In the genomic region with DNA sequence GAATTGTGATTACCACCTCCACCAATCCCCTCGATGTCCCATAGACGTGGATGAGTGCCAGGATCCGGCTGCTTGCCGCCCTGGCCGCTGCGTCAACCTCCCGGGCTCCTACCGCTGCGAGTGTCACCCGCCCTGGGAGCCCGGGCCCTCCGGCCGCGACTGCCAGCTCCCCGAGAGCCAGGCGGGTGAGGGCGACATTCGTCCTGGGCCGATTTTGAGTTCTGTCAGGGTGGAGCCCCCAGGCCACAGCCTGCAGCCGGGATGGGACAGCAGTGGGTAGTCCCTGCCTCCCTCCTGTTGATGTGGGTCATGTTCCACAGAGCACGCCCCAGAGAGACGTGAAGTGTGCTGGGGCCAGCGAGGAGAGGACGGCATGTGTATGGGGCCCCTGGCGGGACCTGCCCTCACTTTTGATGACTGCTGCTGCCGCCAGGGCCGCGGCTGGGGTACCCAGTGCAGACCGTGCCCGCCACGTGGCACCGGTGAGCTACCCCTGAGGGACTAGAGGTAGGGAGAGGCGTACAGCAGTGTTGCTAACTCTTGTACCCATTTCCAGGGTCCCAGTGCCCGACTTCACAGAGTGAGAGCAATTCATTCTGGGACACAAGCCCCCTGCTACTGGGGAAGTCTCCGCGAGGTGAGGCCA, we compare ENCODE assay signal across 8 mouse cellular contexts. TPM values are rescaled to one million over a fixed set of nuclear protein-coding genes. Genes with fewer than 3 reads are reported as not detected.
DNase-seq lines count a peak whose midpoint lies in the region; ATAC-seq and TF ChIP-seq lines count a peak whose summit lies in the region.

No protein-coding gene starts in this region.

- 21% methylated on average over 29 of the region's 36 CpGs for WGBS in limb, embryonic 14.5 days
- 30% methylated on average over 36 of the region's 36 CpGs for WGBS in stomach, embryonic 15.5 days

- no peak for TF ChIP-seq POLR2A in limb, embryonic 14.5 days (IDR thresholded peaks at IDR 0.05; ENCODE audit: borderline replicate concordance, extremely low read depth, insufficient read depth, insufficient read length)

- H3K9ac ChIP-seq in limb, embryonic 14.5 days (ENCODE audit: low read depth, low read length, severe bottlenecking) = peak overlapping the region; percentile 31; the same call in 1 of the 2 replicates
- no peak overlapping the region for H3K9ac ChIP-seq in stomach, embryonic 15.5 days

- H3K27me3 ChIP-seq in limb, embryonic 14.5 days (ENCODE audit: control insufficient read depth, insufficient read depth, low read length) = peaks cover 21% of the 10 kb centered on the region; the same call in 1 of the 2 replicates
- peaks cover 19% of the 10 kb centered on the region for H3K27me3 ChIP-seq in stomach, embryonic 15.5 days (replicated peaks)

- 0 out of 2 replicates have a peak overlapping the region, but pooled peaks have one; percentile 13 for H3K4me3 ChIP-seq in limb, embryonic 14.5 days (replicated peaks; ENCODE audit: low read length)
- 0 out of 2 replicates have a peak overlapping the region, but pooled peaks have one; percentile 4 for H3K4me3 ChIP-seq in stomach, embryonic 15.5 days (replicated peaks)

- H3K4me2 ChIP-seq in limb, embryonic 14.5 days (replicated peaks; ENCODE audit: low read depth, low read length, severe bottlenecking) = peak overlapping the region; percentile 17; the same call in 1 of the 2 replicates
- H3K4me2 ChIP-seq in stomach, embryonic 15.5 days = peak overlapping the region; percentile 35

- 0 out of 2 replicates have a peak, but pooled peaks have one; percentile 21 for ATAC-seq in limb, embryonic 14.5 days (ENCODE audit: low FRiP score, low read depth)
- 0 out of 2 replicates have a peak, but pooled peaks have one; percentile 12 for ATAC-seq in stomach, embryonic 15.5 days (ENCODE audit: insufficient read depth, low FRiP score, low read depth)

- no peak overlapping the region for H3K27ac ChIP-seq in limb, embryonic 14.5 days (replicated peaks; ENCODE audit: low read depth, low read length)
- no peak overlapping the region for H3K27ac ChIP-seq in stomach, embryonic 15.5 days

- no peaks in the 10 kb centered on the region for H3K9me3 ChIP-seq in limb, embryonic 14.5 days (ENCODE audit: control insufficient read depth, low read length)
- H3K9me3 ChIP-seq in stomach, embryonic 15.5 days = no peaks in the 10 kb centered on the region

- peaks cover 82% of the 10 kb centered on the region for H3K36me3 ChIP-seq in limb, embryonic 14.5 days (ENCODE audit: control insufficient read depth, insufficient read depth, low read length)
- peaks cover 43% of the 10 kb centered on the region for H3K36me3 ChIP-seq in stomach, embryonic 15.5 days

- H3K4me1 ChIP-seq in limb, embryonic 14.5 days (ENCODE audit: control insufficient read depth, insufficient read depth, low read length) = peaks cover 6% of the 10 kb centered on the region; the same call in 1 of the 2 replicates
- peaks cover 12% of the 10 kb centered on the region for H3K4me1 ChIP-seq in stomach, embryonic 15.5 days

- DNase-seq in cerebellum, postnatal 25 days = peak; percentile 34 to 38
- DNase-seq in cerebellum, adult 9-10 months = no peak
- DNase-seq in lung, postnatal 4 days = peak; percentile 27 to 53
- no peak for DNase-seq in lung, postnatal 10 days
- no peak for DNase-seq in limb, embryonic 14.5 days (ENCODE audit: low spot score)
- no peak for DNase-seq in right cerebral cortex, adult 2 months (ENCODE audit: low spot score in 2 of 2)
- DNase-seq in c-Kit-positive CD71-positive TER-119-positive erythroid progenitor cells, embryonic 14.5 days (ENCODE audit: low spot score) = no peak

RNA-seq across cellular contexts. Expression of a gene that starts 14.1 kb away (rescaled TPM):
- polyA plus RNA-seq in limb, embryonic 14.5 days (2012; rRNA removed) = 152 and 186 TPM in 2 replicates
- polyA plus RNA-seq in limb, embryonic 14.5 days (2014; fragmentation: Nextera tagmentation; extraction: Ambion mirVana) = 78.4 and 81.1 TPM in 2 replicates
- 63.6 and 68.9 TPM in 2 replicates for polyA plus RNA-seq in stomach, embryonic 15.5 days (2015; fragmentation: Nextera tagmentation; extraction: Ambion mirVana)

RNA-seq across cellular contexts. Expression of a gene that starts 16.4 kb away (rescaled TPM):
- polyA plus RNA-seq in limb, embryonic 14.5 days (2012; rRNA removed) = 341 and 441 TPM in 2 replicates
- polyA plus RNA-seq in limb, embryonic 14.5 days (2014; fragmentation: Nextera tagmentation; extraction: Ambion mirVana) = 99.8 and 103 TPM in 2 replicates
- 27.1 and 30.6 TPM in 2 replicates for polyA plus RNA-seq in stomach, embryonic 15.5 days (2015; fragmentation: Nextera tagmentation; extraction: Ambion mirVana)

RNA-seq across cellular contexts. Expression of a gene that starts 27.7 kb away (rescaled TPM):
- 169 and 253 TPM in 2 replicates for polyA plus RNA-seq in limb, embryonic 14.5 days (2012; rRNA removed)
- 125 TPM in 2 replicates for polyA plus RNA-seq in limb, embryonic 14.5 days (2014; fragmentation: Nextera tagmentation; extraction: Ambion mirVana)
- polyA plus RNA-seq in stomach, embryonic 15.5 days (2015; fragmentation: Nextera tagmentation; extraction: Ambion mirVana) = 76.4 and 81.5 TPM in 2 replicates

RNA-seq across cellular contexts. Expression of a gene that starts 31.0 kb away (rescaled TPM):
- 51.0 and 51.1 TPM in 2 replicates for polyA plus RNA-seq in limb, embryonic 14.5 days (2012; rRNA removed)
- 20.0 and 25.4 TPM in 2 replicates for polyA plus RNA-seq in limb, embryonic 14.5 days (2014; fragmentation: Nextera tagmentation; extraction: Ambion mirVana)
- 45.0 and 50.0 TPM in 2 replicates for polyA plus RNA-seq in stomach, embryonic 15.5 days (2015; fragmentation: Nextera tagmentation; extraction: Ambion mirVana)

RNA-seq across cellular contexts. Expression of a gene that starts 52.9 kb away (rescaled TPM):
- polyA plus RNA-seq in limb, embryonic 14.5 days (2012; rRNA removed) = 0.41 and 0.63 TPM in 2 replicates
- 0.65 and 0.81 TPM in 2 replicates for polyA plus RNA-seq in limb, embryonic 14.5 days (2014; fragmentation: Nextera tagmentation; extraction: Ambion mirVana)
- polyA plus RNA-seq in stomach, embryonic 15.5 days (2015; fragmentation: Nextera tagmentation; extraction: Ambion mirVana) = 0.52 and 1.3 TPM in 2 replicates

Comparison
In these comparisons a context has a peak if more than half of its experiments do, and no peak if none do; other contexts are left out.
1. DNase-seq: peak in cerebellum, postnatal 25 days (2 of 2) and lung, postnatal 4 days (2 of 2); none in cerebellum, adult 9-10 months (single experiment), lung, postnatal 10 days (single experiment), limb, embryonic 14.5 days (single experiment), right cerebral cortex, adult 2 months (0 of 2) and c-Kit-positive CD71-positive TER-119-positive erythroid progenitor cells, embryonic 14.5 days (single experiment).